Mouse (Mus musculus): Measurements from ENCODE around the gene Zfp13. TPM values are rescaled to one million over a fixed set of nuclear protein-coding genes. Genes with fewer than 3 reads are reported as not detected.

The Zfp13 gene
- polyA plus RNA-seq, 1 experiment from 2014 or later, result 29.3 TPM

- no peak for ATAC-seq (ENCODE audit: low FRiP score, low read depth)
- no peaks in the 10 kb centered on the region for H3K27me3 ChIP-seq
Measured at GRCm38 (mm10) chr17:23554321-23554720, 45.0 kb downstream of the Zfp13 start.

DNA sequence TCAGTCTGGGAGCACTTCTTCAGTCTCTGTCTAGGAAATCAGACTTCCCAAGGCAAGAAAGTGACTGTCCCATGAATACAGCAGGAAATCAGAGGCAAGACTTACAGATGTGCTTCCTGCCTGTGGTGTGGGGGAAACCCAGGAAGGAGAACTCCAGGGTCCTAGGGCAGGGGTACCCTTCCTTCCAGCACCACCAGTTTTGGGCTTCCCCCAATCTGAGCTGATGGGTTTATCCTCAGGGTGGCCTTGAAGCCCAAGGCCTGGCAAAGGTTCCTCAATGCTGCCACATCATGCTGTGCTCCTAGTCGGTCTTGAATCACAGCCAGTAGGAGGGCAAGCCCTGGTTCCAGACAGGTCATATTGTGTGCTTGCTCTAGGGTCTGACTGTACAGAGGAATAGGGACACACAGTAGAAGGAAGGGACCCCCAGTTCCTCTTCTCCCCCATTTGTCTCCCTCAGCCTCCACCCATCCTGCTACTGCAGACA is 45.6 kb downstream of the Zfp13 start:
- Histone ChIP-seq H3K4me1 (replicated peaks) (peaks cover 11% of the 10 kb centered on the region), H3K27me3 (no peaks in the 10 kb centered on the region), H3K27ac (replicated peaks) (no peak overlapping the region), H3K9ac (no peak overlapping the region), H3K4me3 (no peak overlapping the region), H3K4me2 (no peak overlapping the region), H3K36me3 (peaks cover 25% of the 10 kb centered on the region), H3K9me3 (no peaks in the 10 kb centered on the region)
- WGBS, result 71% methylated on average over 1 of the region's 1 CpGs
- ATAC-seq (ENCODE audit: low FRiP score, low read depth), result no peak

More at GRCm38 (mm10) chr17:23554321-23554720, 45.0 kb downstream of the Zfp13 start:
- Histone ChIP-seq H3K27ac (replicated peaks) (no peak overlapping the region), H3K9ac (no peak overlapping the region), H3K4me1 (replicated peaks) (peaks cover 11% of the 10 kb centered on the region), H3K4me3 (no peak overlapping the region), H3K9me3 (no peaks in the 10 kb centered on the region), H3K4me2 (no peak overlapping the region), H3K36me3 (peaks cover 30% of the 10 kb centered on the region)

DNA sequence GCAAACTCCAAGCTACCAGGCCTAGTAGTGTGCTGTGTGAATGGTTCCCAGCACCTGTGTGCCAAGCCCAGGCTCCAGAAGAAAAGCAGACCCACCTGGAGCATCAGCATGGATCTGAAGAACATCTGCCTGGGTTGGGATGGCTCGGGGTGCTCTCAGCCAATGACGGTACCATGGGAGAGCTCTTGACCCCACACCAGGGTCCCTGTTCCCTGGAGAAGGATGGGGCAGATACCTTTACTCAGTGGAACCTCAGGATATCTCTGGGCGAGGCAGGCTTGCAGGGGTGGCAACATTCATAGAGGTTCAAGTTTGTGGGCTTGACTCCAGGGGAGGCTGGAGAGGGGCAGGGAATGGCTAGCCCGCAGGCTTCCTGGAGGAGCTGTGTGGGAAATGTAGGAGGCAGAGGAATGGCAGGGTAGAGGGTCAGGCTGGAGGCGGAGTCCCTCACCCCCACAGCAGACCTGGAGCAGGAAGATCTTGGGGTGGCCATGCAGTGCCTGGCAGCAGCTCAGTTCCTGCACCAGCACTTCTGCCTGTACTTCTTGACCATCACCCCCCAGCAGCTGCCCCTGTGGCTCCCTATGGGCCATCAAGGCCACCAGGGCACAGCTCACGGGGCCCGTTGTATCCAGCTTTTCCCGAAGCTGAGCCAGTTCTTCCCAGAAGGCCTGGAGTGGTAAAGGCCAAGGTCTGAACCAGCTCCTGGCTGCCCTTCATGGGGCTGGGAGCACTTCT is 46.2 kb downstream of the Zfp13 start:
- WGBS, result 87% methylated on average over 8 of the region's 8 CpGs
- no peaks in the 10 kb centered on the region for H3K9me3 ChIP-seq
- H3K4me2 ChIP-seq, result no peak overlapping the region
- no peak overlapping the region for H3K9ac ChIP-seq
- H3K4me3 ChIP-seq, result no peak overlapping the region
- ATAC-seq (ENCODE audit: low FRiP score, low read depth), result no peak
- peaks cover 19% of the 10 kb centered on the region for H3K36me3 ChIP-seq
- peaks cover 11% of the 10 kb centered on the region for H3K4me1 ChIP-seq (replicated peaks)
- H3K27me3 ChIP-seq, result no peaks in the 10 kb centered on the region
- no peak overlapping the region for H3K27ac ChIP-seq (replicated peaks)

DNA sequence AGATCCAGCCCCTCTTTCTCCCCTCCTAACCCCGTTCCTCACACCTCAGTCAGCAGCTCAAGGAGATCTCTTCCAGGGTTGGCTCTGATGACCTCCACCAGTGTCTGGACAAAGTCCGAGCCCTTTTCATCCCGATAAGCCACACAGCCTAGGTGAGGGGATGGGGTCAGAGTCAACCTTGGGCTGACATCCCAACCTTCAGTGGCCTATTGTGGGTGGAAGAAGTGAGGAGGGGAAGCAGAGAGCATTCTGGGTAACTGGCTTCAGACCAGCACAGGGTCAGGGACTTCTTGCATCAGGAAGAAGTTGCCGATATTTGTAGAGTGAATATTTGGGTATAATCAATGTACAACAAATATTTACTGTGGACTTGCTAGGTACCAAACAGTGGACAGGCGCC is 47.3 kb downstream of the Zfp13 start:
- H3K9ac ChIP-seq, result no peak overlapping the region
- no peak for ATAC-seq (ENCODE audit: low FRiP score, low read depth)
- no peaks in the 10 kb centered on the region for H3K27me3 ChIP-seq
- 67% methylated on average over 5 of the region's 5 CpGs for WGBS
- peaks cover 12% of the 10 kb centered on the region; the same call in 1 of the 2 replicates for H3K36me3 ChIP-seq
- no peak overlapping the region for H3K4me2 ChIP-seq
- H3K27ac ChIP-seq (replicated peaks), result no peak overlapping the region
- no peaks in the 10 kb centered on the region for H3K9me3 ChIP-seq
- H3K4me1 ChIP-seq (replicated peaks), result peaks cover 11% of the 10 kb centered on the region
- no peak overlapping the region for H3K4me3 ChIP-seq

- Histone ChIP-seq H3K27ac (replicated peaks) (peak overlapping the region; percentile 82; the same call in 1 of the 2 replicates), H3K36me3 (peaks cover 12% of the 10 kb centered on the region; the same call in 1 of the 2 replicates), H3K4me3 (peak overlapping the region; percentile 70), H3K4me1 (replicated peaks) (peaks cover 11% of the 10 kb centered on the region), H3K4me2 (peak overlapping the region; percentile 80), H3K9me3 (no peaks in the 10 kb centered on the region), H3K27me3 (no peaks in the 10 kb centered on the region), H3K9ac (peak overlapping the region; percentile 56)
- ATAC-seq (ENCODE audit: low FRiP score, low read depth), result no peak
Measured at GRCm38 (mm10) chr17:23551416-23551815, 47.9 kb downstream of the Zfp13 start.

GRCm38 (mm10) chr17:23550856-23551255 is 48.4 kb downstream of the Zfp13 start:
- peak overlapping the region; percentile 82 for H3K27ac ChIP-seq (replicated peaks)
- peaks cover 11% of the 10 kb centered on the region for H3K4me1 ChIP-seq (replicated peaks)
- WGBS, result 1% methylated on average over 15 of the region's 15 CpGs
- no peaks in the 10 kb centered on the region for H3K27me3 ChIP-seq
- peaks cover 6% of the 10 kb centered on the region; the same call in 1 of the 2 replicates for H3K36me3 ChIP-seq
- peak overlapping the region; percentile 56 for H3K9ac ChIP-seq
- ATAC-seq (ENCODE audit: low FRiP score, low read depth), result peak; percentile 13; the same call in 1 of the 2 replicates
- H3K9me3 ChIP-seq, result no peaks in the 10 kb centered on the region
- H3K4me2 ChIP-seq, result peak overlapping the region; percentile 80
- H3K4me3 ChIP-seq, result peak overlapping the region; percentile 70

GRCm38 (mm10) chr17:23550188-23550791 is 49.0 kb downstream of the Zfp13 start:
- peak; percentile 72 for ATAC-seq (ENCODE audit: low FRiP score, low read depth)
- peak overlapping the region; percentile 70 for H3K4me3 ChIP-seq
- peak overlapping the region; percentile 82 for H3K27ac ChIP-seq (replicated peaks)
- H3K4me1 ChIP-seq (replicated peaks), result peaks cover 11% of the 10 kb centered on the region
- WGBS, result under 1% methylated on average over 22 of the region's 22 CpGs
- no peaks in the 10 kb centered on the region for H3K9me3 ChIP-seq
- H3K4me2 ChIP-seq, result peak overlapping the region; percentile 80
- H3K27me3 ChIP-seq, result no peaks in the 10 kb centered on the region
- H3K9ac ChIP-seq, result peak overlapping the region; percentile 56
- peaks cover 2% of the 10 kb centered on the region; the same call in 1 of the 2 replicates for H3K36me3 ChIP-seq

DNA sequence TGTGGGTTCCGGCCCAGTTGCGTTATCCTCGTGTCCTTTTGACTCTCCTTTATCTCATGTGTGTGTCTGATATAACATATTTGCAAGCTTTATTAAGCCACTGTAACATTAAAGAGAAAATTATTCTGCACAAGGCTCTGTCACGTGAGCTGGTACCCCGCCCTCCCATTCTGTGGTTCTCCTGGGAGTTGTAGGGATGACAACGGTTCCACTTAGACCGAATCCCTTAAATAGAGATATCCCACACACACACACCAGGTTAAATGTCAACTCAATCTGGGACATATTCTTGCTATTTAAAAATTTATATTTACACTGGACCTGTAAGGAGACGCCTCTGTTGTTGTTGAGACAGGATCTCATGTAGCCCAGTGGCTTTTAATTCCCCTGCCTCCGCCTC is 49.8 kb downstream of the Zfp13 start:
- Histone ChIP-seq H3K27ac (replicated peaks) (peak overlapping the region; percentile 74), H3K9me3 (no peaks in the 10 kb centered on the region)

GRCm38 (mm10) chr17:23548615-23549014 is 50.7 kb downstream of the Zfp13 start:
- H3K4me1 ChIP-seq (replicated peaks), result peaks cover 11% of the 10 kb centered on the region
- peak overlapping the region; percentile 80 for H3K4me2 ChIP-seq
- peak overlapping the region; percentile 51 for H3K9ac ChIP-seq
- peak overlapping the region; percentile 74 for H3K27ac ChIP-seq (replicated peaks)
- no peaks in the 10 kb centered on the region for H3K36me3 ChIP-seq
- no peaks in the 10 kb centered on the region for H3K9me3 ChIP-seq
- WGBS, result under 1% methylated on average over 15 of the region's 15 CpGs
- no peaks in the 10 kb centered on the region for H3K27me3 ChIP-seq
- H3K4me3 ChIP-seq, result peak overlapping the region; percentile 70
- ATAC-seq (ENCODE audit: low FRiP score, low read depth), result peak; percentile 20; the same call in 1 of the 2 replicates

More for the DNA sequence above, 49.8 kb downstream of the Zfp13 start:
- H3K4me1 ChIP-seq (replicated peaks), result peaks cover 11% of the 10 kb centered on the region
- ATAC-seq (ENCODE audit: low FRiP score, low read depth), result no peak
- H3K27me3 ChIP-seq, result no peaks in the 10 kb centered on the region
- H3K36me3 ChIP-seq, result no peaks in the 10 kb centered on the region
- H3K4me2 ChIP-seq, result peak overlapping the region; percentile 80
- peak overlapping the region; percentile 70 for H3K4me3 ChIP-seq
- H3K9ac ChIP-seq, result peak overlapping the region; percentile 51
- 3% methylated on average over 9 of the region's 9 CpGs for WGBS

DNA sequence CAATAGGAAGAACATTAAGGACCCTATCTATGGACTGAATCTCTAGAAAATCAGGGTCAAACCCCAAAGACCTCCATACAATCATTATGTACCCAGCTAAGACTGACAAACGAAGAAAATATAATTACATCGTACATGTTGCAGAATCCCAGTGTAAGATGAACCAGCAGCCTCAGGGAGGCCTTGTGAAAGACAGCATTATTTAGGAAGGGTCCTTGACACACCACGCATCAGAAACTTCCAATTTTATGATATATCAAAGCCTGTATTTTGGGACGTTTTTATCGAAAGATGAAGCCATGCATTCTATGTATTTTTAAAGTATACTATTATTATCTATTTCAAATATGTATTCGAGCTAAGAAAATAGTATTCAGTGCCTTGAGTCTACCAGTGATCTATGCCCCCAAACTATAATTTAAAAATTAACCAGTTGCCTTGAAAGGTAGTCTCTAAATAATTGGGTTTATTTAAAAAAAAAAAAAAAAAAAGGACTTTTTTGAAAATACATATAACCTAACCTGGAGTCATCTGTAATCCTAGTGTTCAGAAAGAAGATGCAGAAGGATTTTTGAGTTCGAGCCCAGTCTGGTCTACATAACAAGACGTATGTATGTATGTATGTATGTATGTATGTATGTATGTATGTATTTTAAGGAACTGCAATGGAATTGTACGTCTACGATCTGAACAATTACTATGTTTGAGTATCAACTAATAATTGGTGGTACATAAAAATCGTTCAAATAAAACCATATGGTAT is 51.4 kb downstream of the Zfp13 start:
- Histone ChIP-seq H3K4me2 (peak overlapping the region; percentile 80), H3K36me3 (no peaks in the 10 kb centered on the region), H3K9ac (no peak overlapping the region), H3K27me3 (no peaks in the 10 kb centered on the region), H3K4me1 (replicated peaks) (peaks cover 11% of the 10 kb centered on the region), H3K4me3 (peak overlapping the region; percentile 70), H3K9me3 (no peaks in the 10 kb centered on the region), H3K27ac (replicated peaks) (no peak overlapping the region)
- no peak for ATAC-seq (ENCODE audit: low FRiP score, low read depth)
- WGBS, result 57% methylated on average over 11 of the region's 11 CpGs

- Histone ChIP-seq H3K4me1 (replicated peaks) (peaks cover 15% of the 10 kb centered on the region), H3K27me3 (no peaks in the 10 kb centered on the region), H3K36me3 (no peaks in the 10 kb centered on the region), H3K4me3 (peak overlapping the region; percentile 70), H3K4me2 (peak overlapping the region; percentile 57), H3K27ac (replicated peaks) (peak overlapping the region; percentile 72), H3K9ac (peak overlapping the region; percentile 52), H3K9me3 (no peaks in the 10 kb centered on the region)
- WGBS, result 2% methylated on average over 42 of the region's 42 CpGs
- peak; percentile 9; the same call in 1 of the 2 replicates for ATAC-seq (ENCODE audit: low FRiP score, low read depth)
Measured at GRCm38 (mm10) chr17:23546702-23547505, 52.4 kb downstream of the Zfp13 start.
